Mouse (Mus musculus): ENCODE measurements around the gene Mga.

GRCm38 (mm10) chr2:119970571-119970970 lies 73.5 kb downstream of the Mga start:
- peak; percentile 87 for TF ChIP-seq CTCF (conservative IDR thresholded peaks at IDR 0.05; ENCODE audit: low read length)
- TF ChIP-seq NANOG (IDR thresholded peaks at IDR 0.05; ENCODE audit: borderline replicate concordance, low read length) = no peak
- no peak for TF ChIP-seq POU5F1 (IDR thresholded peaks at IDR 0.05; ENCODE audit: borderline replicate concordance, low read length)

Data from E14TG2a.4 (cell line).